Mouse (Mus musculus) stomach, postnatal 0 days (tissue): ENCODE measurements around the gene Rxra. TPM values are rescaled to one million over a fixed set of nuclear protein-coding genes. Genes with fewer than 3 reads are reported as not detected.

Experiments
- ATAC-seq: fragments of 200-750 bp; cut with Nextera tagmentation; 2 replicates; pipeline ENCODE4 v1.8.0; 2017; ENCODE audit not compliant: low FRiP score, low TSS enrichment
- DNase-seq: peaks from one replicate; pipeline ENCODE4 v3.0.0-alpha.2; 2016; ENCODE audit warnings: low spot score
- H3K27ac ChIP-seq: fragments of 300-500 bp; sonication (generic); replicated peaks from 2 replicates; pipeline ENCODE4 v1.5.1; 2014; ENCODE audit warnings: mild to moderate bottlenecking, control low read depth
- H3K27me3 ChIP-seq: fragments of 300-500 bp; sonication (generic); 2 replicates; pipeline ENCODE4 v1.6.1; 2014; ENCODE audit warnings: low read length; ENCODE audit not compliant: control insufficient read depth, insufficient read depth
- H3K36me3 ChIP-seq: fragments of 300-500 bp; sonication (generic); 2 replicates; pipeline ENCODE4 v1.6.1; 2014; ENCODE audit warnings: low read length, mixed read lengths; ENCODE audit not compliant: control insufficient read depth, insufficient read depth
- H3K4me1 ChIP-seq: fragments of 300-500 bp; sonication (generic); replicated peaks from 2 replicates; pipeline ENCODE4 v1.6.1; 2014; ENCODE audit warnings: antibody characterized with exemption; ENCODE audit not compliant: control insufficient read depth, insufficient read depth
- H3K4me2 ChIP-seq: fragments of 300-500 bp; sonication (generic); replicated peaks from 2 replicates; pipeline ENCODE4 v1.6.1; 2014; ENCODE audit warnings: low read depth, mild to moderate bottlenecking, control low read depth, moderate library complexity
- H3K4me3 ChIP-seq: fragments of 300-500 bp; sonication (generic); 2 replicates; pipeline ENCODE4 v1.5.1; 2014; ENCODE audit warnings: low read depth, low read length, control low read depth
- H3K9ac ChIP-seq: fragments of 300-500 bp; sonication (generic); 2 replicates; pipeline ENCODE4 v1.6.1; 2014; ENCODE audit warnings: mild to moderate bottlenecking, low read length, control low read depth, mixed read lengths
- H3K9me3 ChIP-seq: fragments of 300-500 bp; sonication (generic); 2 replicates; pipeline ENCODE4 v1.6.1; 2016; ENCODE audit warnings: low read length; ENCODE audit not compliant: control insufficient read depth
- CTCF ChIP-seq: IDR thresholded peaks from 2 replicates; pipeline ENCODE4 v1.5.1; 2016; ENCODE audit warnings: antibody characterized with exemption, low read depth, mild to moderate bottlenecking, moderate library complexity
- EP300 ChIP-seq: optimal IDR thresholded peaks from 2 replicates; pipeline ENCODE3; 2016; ENCODE audit warnings: antibody characterized with exemption
- whole genome bisulfite sequencing: fragments of 180-500 bp; shearing (Covaris S2); extraction: QIAGEN DNeasy Blood & Tissue Kit; methylation state at CpG from one replicate; pipeline ENCODE4 v1.1.7; 2014; 5-methylcytosine and 5-hydroxymethylcytosine counted together
- polyA plus RNA-seq: library from polyadenylated mRNA; unstranded; fragments of >200 nt; fragmentation: Nextera tagmentation; extraction: Ambion mirVana; gene quantifications from 2 replicates; pipeline ENCODE4 v1.2.1, GENCODE M21; 2015

The Rxra gene
- polyA plus RNA-seq, 1 experiment from 2014 or later: 8.7 TPM

GRCm38 (mm10) chr2:27710871-27711382, 34.7 kb downstream of the Rxra start:
- Histone ChIP-seq H3K4me3 (no peak overlapping the region), H3K36me3 (no peaks in the 10 kb centered on the region; the same call in 1 of the 2 replicates), H3K4me1 (peaks cover 21% of the 10 kb centered on the region), H3K27ac (no peak overlapping the region), H3K9me3 (no peaks in the 10 kb centered on the region), H3K4me2 (no peak overlapping the region), H3K9ac (no peak overlapping the region), H3K27me3 (no peaks in the 10 kb centered on the region)
- no peak for TF ChIP-seq CTCF
- TF ChIP-seq EP300: no peak
- DNase-seq (no peak), ATAC-seq (no peak)
- WGBS: 25% methylated on average over 3 of the region's 3 CpGs

DNA sequence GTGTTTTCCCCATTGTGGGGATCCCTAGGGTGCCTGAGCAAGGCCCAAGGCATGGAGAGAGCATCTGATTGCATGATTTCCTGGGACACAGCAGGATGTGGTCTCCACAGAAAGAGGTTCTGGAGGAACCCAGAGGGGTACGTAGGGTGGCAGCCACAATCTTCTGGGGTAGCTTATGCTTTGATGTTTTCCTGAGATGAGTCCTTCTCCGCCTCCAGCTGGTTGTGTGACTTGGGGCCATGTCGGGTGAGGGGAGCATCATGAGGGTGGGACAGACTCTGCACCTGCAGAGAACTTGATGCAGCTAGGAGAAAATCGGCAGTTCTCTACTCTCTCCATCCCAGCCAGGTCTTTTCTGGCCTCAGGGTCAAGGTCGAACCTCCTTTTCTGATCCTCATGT, 36.4 kb downstream of the Rxra start:
- ATAC-seq (no peak), DNase-seq (no peak)
- Histone ChIP-seq H3K9ac (no peak overlapping the region), H3K9me3 (no peaks in the 10 kb centered on the region), H3K36me3 (no peaks in the 10 kb centered on the region; the same call in 1 of the 2 replicates), H3K4me3 (no peak overlapping the region), H3K4me1 (peaks cover 23% of the 10 kb centered on the region), H3K4me2 (no peak overlapping the region), H3K27me3 (no peaks in the 10 kb centered on the region), H3K27ac (no peak overlapping the region)
- WGBS: 85% methylated on average over 5 of the region's 5 CpGs
- TF ChIP-seq EP300: no peak
- no peak for TF ChIP-seq CTCF

- Histone ChIP-seq H3K4me2 (no peak overlapping the region), H3K4me1 (peaks cover 28% of the 10 kb centered on the region), H3K9ac (no peak overlapping the region), H3K27ac (no peak overlapping the region), H3K9me3 (no peaks in the 10 kb centered on the region), H3K27me3 (no peaks in the 10 kb centered on the region), H3K36me3 (no peaks in the 10 kb centered on the region; the same call in 1 of the 2 replicates), H3K4me3 (no peak overlapping the region)
- WGBS: 85% methylated on average over 3 of the region's 3 CpGs
- no peak for DNase-seq
- TF ChIP-seq CTCF (no peak), EP300 (no peak)
- ATAC-seq: no peak
Measured at GRCm38 (mm10) chr2:27713378-27713777, 37.1 kb downstream of the Rxra start.

- TF ChIP-seq CTCF (no peak), EP300 (no peak)
- Histone ChIP-seq H3K4me2 (no peak overlapping the region), H3K9me3 (no peaks in the 10 kb centered on the region), H3K27ac (peak overlapping the region; percentile 56; the same call in 1 of the 2 replicates), H3K9ac (no peak overlapping the region), H3K4me1 (peaks cover 32% of the 10 kb centered on the region), H3K36me3 (no peaks in the 10 kb centered on the region), H3K27me3 (no peaks in the 10 kb centered on the region), H3K4me3 (no peak overlapping the region)
- ATAC-seq: no peak
- no peak for DNase-seq
- WGBS: 59% methylated on average over 5 of the region's 5 CpGs
Measured at GRCm38 (mm10) chr2:27714131-27714530, 37.9 kb downstream of the Rxra start.

DNA sequence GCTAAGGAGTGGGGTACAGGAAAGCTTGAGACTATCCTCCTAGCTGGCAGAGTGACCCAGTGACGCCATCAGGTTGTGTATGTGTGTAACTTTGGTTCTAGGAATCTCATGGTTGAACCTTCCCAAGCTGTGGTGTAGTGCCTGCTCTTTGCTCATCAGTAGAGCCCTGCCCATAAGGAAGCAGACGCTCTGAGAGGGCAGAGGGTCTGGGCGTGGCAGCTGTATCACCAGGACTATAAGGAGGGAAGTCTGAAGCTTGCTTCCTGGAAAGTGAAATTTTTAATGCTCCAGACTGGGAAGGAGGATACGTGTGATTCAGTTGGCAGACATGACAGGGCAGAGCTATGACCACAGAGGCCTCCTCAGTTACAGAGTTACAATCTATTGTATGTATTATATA, 39.0 kb downstream of the Rxra start:
- peak; percentile 8; the same call in 1 of the 2 replicates for ATAC-seq
- no peak overlapping the region for H3K4me3 ChIP-seq
- H3K4me2 ChIP-seq: no peak overlapping the region
- H3K36me3 ChIP-seq: no peaks in the 10 kb centered on the region
- H3K9me3 ChIP-seq: no peaks in the 10 kb centered on the region
- no peaks in the 10 kb centered on the region for H3K27me3 ChIP-seq
- no peak for DNase-seq
- TF ChIP-seq CTCF (no peak), EP300 (no peak)
- H3K9ac ChIP-seq: no peak overlapping the region
- peak overlapping the region; percentile 56; the same call in 1 of the 2 replicates for H3K27ac ChIP-seq
- H3K4me1 ChIP-seq: peaks cover 41% of the 10 kb centered on the region
- WGBS: 52% methylated on average over 4 of the region's 4 CpGs

DNA sequence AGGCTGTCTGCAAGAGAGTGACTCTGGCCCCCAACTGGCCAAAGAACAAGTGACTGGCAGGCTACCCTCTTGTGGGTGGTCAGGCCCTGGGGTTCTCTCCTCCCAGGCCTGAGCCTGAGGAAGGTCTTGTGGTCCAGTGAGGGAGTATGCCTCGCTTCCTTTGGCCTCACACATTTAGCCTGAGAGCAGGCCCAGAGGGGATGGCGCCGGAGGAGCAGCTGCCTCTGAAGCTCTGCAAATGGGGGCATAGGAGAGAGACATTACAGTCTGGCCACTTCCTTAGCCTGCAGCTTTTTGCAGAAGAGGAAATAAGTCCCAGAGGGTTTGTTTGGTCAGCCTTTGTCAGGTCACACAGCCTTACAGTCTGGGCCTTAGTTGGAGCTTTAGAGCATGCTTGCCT, 40.1 kb downstream of the Rxra start:
- Histone ChIP-seq H3K27me3 (no peaks in the 10 kb centered on the region), H3K27ac (peak overlapping the region; percentile 53; the same call in 1 of the 2 replicates), H3K4me2 (no peak overlapping the region), H3K36me3 (no peaks in the 10 kb centered on the region), H3K9ac (no peak overlapping the region), H3K4me1 (peaks cover 37% of the 10 kb centered on the region), H3K4me3 (no peak overlapping the region), H3K9me3 (no peaks in the 10 kb centered on the region)
- DNase-seq: no peak
- 63% methylated on average over 3 of the region's 3 CpGs for WGBS
- TF ChIP-seq EP300 (no peak), CTCF (no peak)
- no peak for ATAC-seq
